Mouse (Mus musculus): Measurements from ENCODE around the gene A630073D07Rik. TPM values are rescaled to one million over a fixed set of nuclear protein-coding genes. Genes with fewer than 3 reads are reported as not detected.

Gene A630073D07Rik
- polyA plus RNA-seq (2015; fragmentation: Illumina TruSeq; extraction: RNeasy Lipid Tissue Mini Kit (QIAGEN cat#74804); ENCODE audit: insufficient read depth, low replicate concordance) = not detected

GRCm38 (mm10) chr6:132651426-132651825 is at the start of gene A630073D07Rik:
Gene A630073D07Rik, minus strand, starts transcription at chr6:132651526.

GRCm38 (mm10) chr6:132700907-132701306 is 49.6 kb upstream of the A630073D07Rik start, which contains the start of gene Tas2r121:
Gene Tas2r121, minus strand, starts transcription at chr6:132701007.

GRCm38 (mm10) chr6:132656653-132657052 is 5.3 kb upstream of the A630073D07Rik start, which contains the start of gene Tas2r120:
Gene Tas2r120, plus strand, starts transcription at chr6:132656953.

GRCm38 (mm10) chr6:132595613-132596012 is 55.7 kb downstream of the A630073D07Rik start, which contains the start of gene Prp2:
Gene Prp2, plus strand, starts transcription at chr6:132595913.

Other genes starting within 250 kb of the A630073D07Rik start
- not detected for gene Prh1, start 81.7 kb downstream of the A630073D07Rik start, polyA plus RNA-seq (2015; fragmentation: Illumina TruSeq; extraction: RNeasy Lipid Tissue Mini Kit (QIAGEN cat#74804); ENCODE audit: insufficient read depth, low replicate concordance)
- gene Prp2, start 55.6 kb downstream of the A630073D07Rik start, polyA plus RNA-seq (2015; fragmentation: Illumina TruSeq; extraction: RNeasy Lipid Tissue Mini Kit (QIAGEN cat#74804); ENCODE audit: insufficient read depth, low replicate concordance) = not detected
- not detected for gene Tas2r120, start 5.4 kb upstream of the A630073D07Rik start, polyA plus RNA-seq (2015; fragmentation: Illumina TruSeq; extraction: RNeasy Lipid Tissue Mini Kit (QIAGEN cat#74804); ENCODE audit: insufficient read depth, low replicate concordance)
- gene Tas2r121, start 49.5 kb upstream of the A630073D07Rik start, polyA plus RNA-seq (2015; fragmentation: Illumina TruSeq; extraction: RNeasy Lipid Tissue Mini Kit (QIAGEN cat#74804); ENCODE audit: insufficient read depth, low replicate concordance) = not detected
- gene Tas2r122, start 60.4 kb upstream of the A630073D07Rik start, polyA plus RNA-seq (2015; fragmentation: Illumina TruSeq; extraction: RNeasy Lipid Tissue Mini Kit (QIAGEN cat#74804); ENCODE audit: insufficient read depth, low replicate concordance) = not detected
- gene Tas2r115, start 86.5 kb upstream of the A630073D07Rik start, polyA plus RNA-seq (2015; fragmentation: Illumina TruSeq; extraction: RNeasy Lipid Tissue Mini Kit (QIAGEN cat#74804); ENCODE audit: insufficient read depth, low replicate concordance) = not detected
- gene Tas2r124, start 103.2 kb upstream of the A630073D07Rik start, polyA plus RNA-seq (2015; fragmentation: Illumina TruSeq; extraction: RNeasy Lipid Tissue Mini Kit (QIAGEN cat#74804); ENCODE audit: insufficient read depth, low replicate concordance) = not detected
- gene Tas2r102, start 110.6 kb upstream of the A630073D07Rik start, polyA plus RNA-seq (2015; fragmentation: Illumina TruSeq; extraction: RNeasy Lipid Tissue Mini Kit (QIAGEN cat#74804); ENCODE audit: insufficient read depth, low replicate concordance) = not detected
- not detected for gene Tas2r136, start 126.6 kb upstream of the A630073D07Rik start, polyA plus RNA-seq (2015; fragmentation: Illumina TruSeq; extraction: RNeasy Lipid Tissue Mini Kit (QIAGEN cat#74804); ENCODE audit: insufficient read depth, low replicate concordance)
- not detected for gene Tas2r117, start 151.3 kb upstream of the A630073D07Rik start, polyA plus RNA-seq (2015; fragmentation: Illumina TruSeq; extraction: RNeasy Lipid Tissue Mini Kit (QIAGEN cat#74804); ENCODE audit: insufficient read depth, low replicate concordance)
- gene Tas2r123, start 195.6 kb upstream of the A630073D07Rik start, polyA plus RNA-seq (2015; fragmentation: Illumina TruSeq; extraction: RNeasy Lipid Tissue Mini Kit (QIAGEN cat#74804); ENCODE audit: insufficient read depth, low replicate concordance) = not detected
- gene Tas2r116, start 203.9 kb upstream of the A630073D07Rik start, polyA plus RNA-seq (2015; fragmentation: Illumina TruSeq; extraction: RNeasy Lipid Tissue Mini Kit (QIAGEN cat#74804); ENCODE audit: insufficient read depth, low replicate concordance) = not detected
- not detected for gene Tas2r110, start 216.5 kb upstream of the A630073D07Rik start, polyA plus RNA-seq (2015; fragmentation: Illumina TruSeq; extraction: RNeasy Lipid Tissue Mini Kit (QIAGEN cat#74804); ENCODE audit: insufficient read depth, low replicate concordance)
- not detected for gene Tas2r113, start 241.5 kb upstream of the A630073D07Rik start, polyA plus RNA-seq (2015; fragmentation: Illumina TruSeq; extraction: RNeasy Lipid Tissue Mini Kit (QIAGEN cat#74804); ENCODE audit: insufficient read depth, low replicate concordance)